Mouse (Mus musculus) embryonic facial prominence, embryonic 11.5 days (tissue): Measurements from ENCODE around the gene Bahcc1. TPM values are rescaled to one million over a fixed set of nuclear protein-coding genes. Genes with fewer than 3 reads are reported as not detected.
A peak's percentile ranks its signal among the peaks of the same experiment; 100 is the strongest.

Experiments
- ATAC-seq: fragments of 200-750 bp; cut with Nextera tagmentation; replicated peaks from 2 replicates; pipeline ENCODE4 v1.8.0; 2017; ENCODE audit warnings: low read depth; ENCODE audit not compliant: insufficient number of reproducible peaks, low FRiP score, low TSS enrichment
- DNase-seq: peaks from one replicate; pipeline ENCODE4 v3.0.0-alpha.2; 2015; ENCODE audit warnings: low spot score
- H3K27ac ChIP-seq: fragments of 300-500 bp; sonication (generic); replicated peaks from 2 replicates; pipeline ENCODE4 v1.5.1; 2014; ENCODE audit warnings: mild to moderate bottlenecking, low read depth, low read length, control low read depth
- H3K27me3 ChIP-seq: fragments of 300-500 bp; sonication (generic); 2 replicates; pipeline ENCODE4 v1.6.1; 2014; ENCODE audit warnings: mild to moderate bottlenecking, low read length, moderate library complexity, mixed read lengths; ENCODE audit not compliant: control insufficient read depth, insufficient read depth
- H3K36me3 ChIP-seq: fragments of 300-500 bp; sonication (generic); replicated peaks from 2 replicates; pipeline ENCODE4 v1.6.1; 2014; ENCODE audit warnings: low read depth, mild to moderate bottlenecking, low read length, moderate library complexity, mixed read lengths; ENCODE audit not compliant: control insufficient read depth, insufficient read depth
- H3K4me1 ChIP-seq: fragments of 300-500 bp; sonication (generic); 2 replicates; pipeline ENCODE4 v1.6.1; 2014; ENCODE audit warnings: low read length, mixed read lengths; ENCODE audit not compliant: control insufficient read depth, insufficient read depth
- H3K4me2 ChIP-seq: fragments of 300-500 bp; sonication (generic); 2 replicates; pipeline ENCODE4 v1.6.1; 2014; ENCODE audit warnings: low read depth, mild to moderate bottlenecking, control low read depth, low read length, moderate library complexity
- H3K4me3 ChIP-seq: fragments of 300-500 bp; sonication (generic); 2 replicates; pipeline ENCODE4 v1.5.1; 2014; ENCODE audit warnings: low read depth, low read length, control low read depth
- H3K9ac ChIP-seq: fragments of 300-500 bp; sonication (generic); replicated peaks from 2 replicates; pipeline ENCODE4 v1.6.1; 2014; ENCODE audit warnings: mild to moderate bottlenecking, control low read depth, low read length
- H3K9me3 ChIP-seq: fragments of 300-500 bp; sonication (generic); replicated peaks from 2 replicates; pipeline ENCODE4 v1.6.1; 2016; ENCODE audit warnings: mild to moderate bottlenecking, low read length, inconsistent platforms, mixed read lengths; ENCODE audit not compliant: control insufficient read depth
- WGBS: fragments of 180-500 bp; shearing (Covaris S2); extraction: QIAGEN DNeasy Blood & Tissue Kit; methylation state at CpG from one replicate; pipeline ENCODE4 v1.1.7; 2014; 5-methylcytosine and 5-hydroxymethylcytosine counted together
- polyA plus RNA-seq: library from polyadenylated mRNA; unstranded; fragments of >200 nt; fragmentation: Nextera tagmentation; extraction: Ambion mirVana; gene quantifications from 2 replicates; pipeline ENCODE4 v1.2.1, GENCODE M21; 2014

Bahcc1 gene
- polyA plus RNA-seq, 1 experiment from 2014 or later, result 13.5 TPM

- ATAC-seq (no peak), DNase-seq (no peak)
- H3K4me2 ChIP-seq, result no peak overlapping the region
- H3K4me3 ChIP-seq, result no peak overlapping the region
- no peak overlapping the region for H3K27ac ChIP-seq
- WGBS, result 84% methylated on average over 7 of the region's 8 CpGs
- H3K27me3 ChIP-seq, result no peaks in the 10 kb centered on the region
- no peaks in the 10 kb centered on the region for H3K9me3 ChIP-seq
- H3K4me1 ChIP-seq, result peaks cover 30% of the 10 kb centered on the region
- H3K36me3 ChIP-seq, result no peaks in the 10 kb centered on the region
- no peak overlapping the region for H3K9ac ChIP-seq
These were observed 22.8 kb downstream of the Bahcc1 start for GRCm38 (mm10) chr11:120255499-120255898.

DNA sequence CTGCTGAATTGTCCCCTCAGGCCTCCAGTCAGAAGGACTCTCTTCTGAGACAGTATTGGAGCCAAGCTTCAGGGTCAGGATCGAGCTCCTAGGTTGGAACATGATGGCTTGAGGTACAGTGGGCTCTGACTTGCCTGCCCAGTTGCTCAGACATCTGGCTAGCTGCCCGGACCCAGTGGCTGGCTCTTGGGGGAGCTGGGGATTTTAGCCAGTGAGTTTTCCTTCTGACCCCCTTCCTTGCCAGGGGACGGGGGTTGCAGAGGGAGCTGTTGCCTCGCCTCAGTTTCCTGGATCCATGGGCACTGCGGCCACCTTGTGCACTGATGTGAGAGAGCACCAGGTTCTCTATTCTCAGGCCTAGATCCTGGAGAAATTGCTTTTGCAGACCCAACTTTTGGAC is 23.4 kb downstream of the Bahcc1 start:
- Histone ChIP-seq H3K27me3 (no peaks in the 10 kb centered on the region), H3K4me3 (no peak overlapping the region), H3K9me3 (no peaks in the 10 kb centered on the region), H3K36me3 (no peaks in the 10 kb centered on the region), H3K4me2 (no peak overlapping the region), H3K27ac (no peak overlapping the region), H3K9ac (no peak overlapping the region; the same call in 1 of the 2 replicates), H3K4me1 (peaks cover 35% of the 10 kb centered on the region)
- DNase-seq (no peak), ATAC-seq (no peak)
- 74% methylated on average over 5 of the region's 5 CpGs for whole genome bisulfite sequencing

- no peak overlapping the region for H3K4me3 ChIP-seq
- H3K36me3 ChIP-seq, result no peaks in the 10 kb centered on the region
- no peaks in the 10 kb centered on the region for H3K9me3 ChIP-seq
- no peak overlapping the region for H3K4me2 ChIP-seq
- H3K9ac ChIP-seq, result no peak overlapping the region
- no peaks in the 10 kb centered on the region for H3K27me3 ChIP-seq
- DNase-seq (no peak), ATAC-seq (no peak)
- H3K27ac ChIP-seq, result no peak overlapping the region
- peaks cover 37% of the 10 kb centered on the region for H3K4me1 ChIP-seq
- 67% methylated on average over 9 of the region's 10 CpGs for WGBS
These were observed 23.8 kb downstream of the Bahcc1 start for GRCm38 (mm10) chr11:120256543-120256942.

DNA sequence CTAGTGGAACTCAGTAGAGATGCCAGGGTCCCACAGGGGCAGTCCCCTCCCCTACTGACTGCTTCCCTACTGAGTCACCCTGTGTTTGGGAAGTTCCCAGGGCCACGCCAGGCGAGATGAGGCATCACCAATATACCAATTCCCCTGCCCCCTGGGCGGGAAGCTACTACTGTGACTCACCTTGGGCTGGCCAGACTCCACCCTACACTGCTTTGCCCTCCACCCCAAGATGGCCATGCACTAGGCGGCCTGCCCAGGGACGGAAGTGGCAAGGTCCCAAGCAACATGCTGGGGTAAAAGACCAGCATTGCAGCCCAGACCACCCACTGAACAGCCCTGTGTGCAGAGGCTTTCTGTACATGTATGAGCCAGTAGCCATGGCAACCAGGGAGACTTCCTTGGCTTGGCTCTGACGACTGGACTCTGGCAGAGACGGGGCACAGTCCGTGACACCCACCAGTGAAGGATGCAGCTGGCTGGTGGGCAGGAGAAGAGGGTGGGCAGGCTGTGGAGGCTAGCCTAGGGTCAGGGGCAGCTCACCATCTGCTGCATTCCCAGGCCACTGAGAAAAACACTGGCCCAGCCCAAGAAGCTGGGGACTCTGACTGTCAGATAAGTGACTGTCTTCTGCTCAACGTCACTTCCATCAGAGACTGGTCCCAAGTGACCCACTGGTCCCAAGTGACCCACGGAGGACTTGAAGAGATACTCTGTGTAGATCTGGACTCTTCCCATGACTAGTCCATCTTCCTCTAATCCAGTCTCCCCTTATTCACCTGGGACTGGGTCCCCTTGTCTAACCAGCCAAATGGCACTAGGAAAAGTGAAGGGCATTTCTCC is 24.5 kb downstream of the Bahcc1 start:
- Histone ChIP-seq H3K4me1 (peaks cover 40% of the 10 kb centered on the region), H3K9me3 (no peaks in the 10 kb centered on the region), H3K36me3 (no peaks in the 10 kb centered on the region), H3K4me2 (no peak overlapping the region), H3K27ac (no peak overlapping the region), H3K27me3 (no peaks in the 10 kb centered on the region), H3K9ac (no peak overlapping the region), H3K4me3 (no peak overlapping the region)
- WGBS, result 79% methylated on average over 10 of the region's 10 CpGs
- DNase-seq, result no peak
- ATAC-seq, result no peak

DNA sequence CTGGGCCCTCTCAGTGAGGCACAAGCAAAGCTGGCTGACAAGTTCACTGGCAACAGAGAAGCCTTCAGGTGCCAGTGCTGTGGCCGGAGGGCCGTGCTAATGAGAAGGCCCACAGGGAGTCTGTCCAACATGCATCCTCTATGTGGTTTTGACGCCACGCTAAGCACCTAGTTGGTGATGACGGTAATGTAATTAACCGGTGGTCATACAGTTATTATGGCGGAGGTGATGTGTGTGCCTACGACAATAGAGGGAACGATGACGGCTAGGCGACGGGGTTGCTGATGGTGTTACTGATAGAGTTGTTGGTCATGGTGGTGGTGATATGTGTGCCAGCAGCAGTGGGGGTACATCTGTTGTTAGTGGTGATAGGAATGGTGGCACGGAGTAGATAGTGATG is 25.2 kb downstream of the Bahcc1 start:
- Histone ChIP-seq H3K4me2 (no peak overlapping the region), H3K36me3 (no peaks in the 10 kb centered on the region), H3K4me3 (no peak overlapping the region), H3K27ac (no peak overlapping the region), H3K9ac (no peak overlapping the region), H3K27me3 (no peaks in the 10 kb centered on the region), H3K4me1 (peaks cover 34% of the 10 kb centered on the region), H3K9me3 (no peaks in the 10 kb centered on the region)
- DNase-seq (no peak), ATAC-seq (no peak)
- WGBS, result 96% methylated on average over 13 of the region's 13 CpGs

DNA sequence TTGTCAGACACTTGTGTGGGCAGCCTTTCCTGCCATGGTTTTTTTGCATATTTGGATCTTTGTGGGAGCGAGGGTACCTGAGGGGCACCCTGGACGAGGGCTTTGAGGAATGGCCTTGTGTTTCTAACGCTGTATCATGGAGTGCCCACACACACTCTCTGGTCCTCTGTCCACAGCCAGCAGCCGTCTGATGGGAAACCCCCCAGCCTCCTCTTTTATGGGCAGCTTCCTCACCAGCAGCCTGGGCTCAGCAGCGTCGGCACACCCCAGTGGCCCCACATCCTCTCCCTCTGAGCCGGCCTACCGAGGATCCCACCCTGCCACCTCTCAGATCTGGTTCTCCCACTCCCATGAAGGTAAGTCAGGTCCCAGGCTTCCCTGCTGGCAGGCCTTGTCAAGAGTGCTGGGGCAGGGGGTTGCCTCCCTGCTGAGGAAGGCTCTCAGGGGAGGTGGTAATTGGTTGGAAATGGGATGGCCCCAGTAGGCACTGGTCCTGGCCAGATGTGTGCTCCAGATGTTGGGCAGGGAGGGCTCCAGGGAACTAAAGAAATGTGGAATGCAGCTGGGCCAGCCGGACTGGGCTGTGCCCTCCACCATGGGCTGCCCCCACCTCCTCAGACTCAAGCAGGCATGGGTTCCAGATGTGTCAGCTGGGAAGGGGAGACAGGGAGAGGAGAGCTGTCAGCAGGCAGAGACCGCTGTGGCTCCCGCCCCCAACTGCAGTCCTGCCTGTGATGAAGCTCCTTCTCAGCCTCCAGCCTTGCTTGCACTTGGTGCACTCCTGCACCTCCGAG is 26.3 kb downstream of the Bahcc1 start:
- no peaks in the 10 kb centered on the region for H3K9me3 ChIP-seq
- no peaks in the 10 kb centered on the region for H3K36me3 ChIP-seq
- H3K4me2 ChIP-seq, result no peak overlapping the region
- no peak overlapping the region for H3K4me3 ChIP-seq
- ATAC-seq (peak; percentile 32; the same call in 1 of the 2 replicates), DNase-seq (peak; percentile 83)
- no peaks in the 10 kb centered on the region for H3K27me3 ChIP-seq
- no peak overlapping the region for H3K9ac ChIP-seq
- H3K27ac ChIP-seq, result no peak overlapping the region; the same call in 1 of the 2 replicates
- H3K4me1 ChIP-seq, result peaks cover 38% of the 10 kb centered on the region
- 47% methylated on average over 12 of the region's 12 CpGs for WGBS

GRCm38 (mm10) chr11:120259792-120260768 is 27.3 kb downstream of the Bahcc1 start:
- Histone ChIP-seq H3K4me1 (peaks cover 34% of the 10 kb centered on the region), H3K27me3 (no peaks in the 10 kb centered on the region), H3K9me3 (no peaks in the 10 kb centered on the region), H3K9ac (no peak overlapping the region), H3K36me3 (no peaks in the 10 kb centered on the region), H3K4me2 (no peak overlapping the region), H3K27ac (no peak overlapping the region), H3K4me3 (no peak overlapping the region)
- no peak for ATAC-seq
- 72% methylated on average over 25 of the region's 25 CpGs for WGBS
- DNase-seq, result no peak
